Mouse (Mus musculus) forebrain, postnatal 0 days (tissue): ENCODE measurements around the gene Ssbp1. TPM values are rescaled to one million over a fixed set of nuclear protein-coding genes. Genes with fewer than 3 reads are reported as not detected.

ENCODE experiments used
- ATAC-seq: fragments of 200-750 bp; cut with Nextera tagmentation; 2 replicates; pipeline ENCODE4 v1.8.0; 2017; ENCODE audit warnings: mild to moderate bottlenecking, moderate library complexity
- DNase-seq: peaks from one replicate; pipeline ENCODE4 v3.0.0-alpha.2; 2015
- H3K27ac ChIP-seq: fragments of 300-500 bp; sonication (generic); 2 replicates; pipeline ENCODE4 v1.5.1; 2014; ENCODE audit warnings: low read depth, mild to moderate bottlenecking, antibody characterized with exemption, low read length, moderate library complexity, mixed read lengths
- H3K27me3 ChIP-seq: fragments of 300-500 bp; sonication (generic); 2 replicates; pipeline ENCODE4 v1.6.1; 2014; ENCODE audit warnings: mild to moderate bottlenecking, low read length, mixed read lengths; ENCODE audit not compliant: insufficient read depth
- H3K36me3 ChIP-seq: fragments of 300-500 bp; sonication (generic); 2 replicates; pipeline ENCODE4 v1.6.1; 2014; ENCODE audit warnings: mild to moderate bottlenecking, moderate library complexity; ENCODE audit not compliant: insufficient read depth
- H3K4me1 ChIP-seq: fragments of 300-500 bp; sonication (generic); 2 replicates; pipeline ENCODE4 v1.6.1; 2014; ENCODE audit warnings: antibody characterized with exemption; ENCODE audit not compliant: insufficient read depth
- H3K4me2 ChIP-seq: fragments of 300-500 bp; sonication (generic); 2 replicates; pipeline ENCODE4 v1.6.1; 2014; ENCODE audit warnings: low read depth, mild to moderate bottlenecking, moderate library complexity
- H3K4me3 ChIP-seq: fragments of 300-500 bp; sonication (generic); 2 replicates; pipeline ENCODE4 v1.5.1; 2014; ENCODE audit warnings: low read depth, low read length, mixed read lengths
- H3K9ac ChIP-seq: fragments of 300-500 bp; sonication (generic); 2 replicates; pipeline ENCODE4 v1.6.1; 2014; ENCODE audit warnings: mild to moderate bottlenecking
- H3K9me3 ChIP-seq: fragments of 300-500 bp; sonication (generic); 2 replicates; pipeline ENCODE4 v1.6.1; 2016; ENCODE audit warnings: low read length
- CTCF ChIP-seq: sonication (generic); IDR thresholded peaks from 2 replicates; pipeline ENCODE4 v1.5.1; 2016; ENCODE audit warnings: antibody characterized with exemption, control low read depth, low read depth
- WGBS: fragments of 180-500 bp; shearing (Covaris S2); extraction: QIAGEN DNeasy Blood & Tissue Kit; methylation state at CpG from one replicate; pipeline ENCODE4 v1.1.7; 2014; 5-methylcytosine and 5-hydroxymethylcytosine counted together
- polyA plus RNA-seq: library from polyadenylated mRNA; unstranded; fragments of >200 nt; fragmentation: Nextera tagmentation; extraction: Ambion mirVana; gene quantifications from 2 replicates; pipeline ENCODE4 v1.2.1, GENCODE M21; 2015
- total RNA-seq: library from RNA; depleted of rRNA; stranded (reverse); fragments of >200 nt; gene quantifications from 2 replicates; pipeline ENCODE4 v1.2.3, GENCODE M21; 2014; rRNA removed

The Ssbp1 gene
- total and polyA plus RNA-seq, 2 experiments from 2014 or later: 25.3 to 77.2 TPM

DNA sequence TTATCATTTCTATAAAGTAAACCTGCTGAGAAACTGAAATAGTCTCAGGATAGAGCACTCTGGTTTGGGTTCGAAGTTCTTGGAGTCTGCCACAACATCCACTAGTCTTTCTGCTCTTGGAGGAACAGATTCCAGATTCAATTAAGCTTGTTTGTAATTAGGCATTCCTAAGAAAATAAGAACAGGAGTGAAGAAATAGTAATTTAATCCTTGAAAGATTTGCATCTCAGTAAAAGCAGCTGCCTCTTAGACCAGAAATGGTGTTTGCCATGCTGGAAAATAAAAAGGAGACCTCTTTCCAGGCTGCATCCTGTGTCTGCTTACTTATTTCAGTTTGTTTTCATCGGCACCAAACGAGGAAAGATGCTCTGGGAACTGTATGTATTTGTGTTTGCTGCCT is 22.1 kb downstream of the Ssbp1 start, which contains the start of gene Tas2r108:
Tas2r108 (plus strand) TSS at position 301 of the 400 bp plus-strand sequence.
- no peak within 1 kb of the TSS for H3K27ac ChIP-seq
- no peak for TF ChIP-seq CTCF
- H3K36me3 ChIP-seq: no peaks in the 10 kb centered on the region
- H3K9me3 ChIP-seq: no peaks in the 10 kb centered on the region
- no peak within 1 kb of the TSS for H3K4me2 ChIP-seq
- DNase-seq (no peak), ATAC-seq (no peak)
- 76% methylated on average over 3 of the region's 3 CpGs for WGBS
- no peak within 1 kb of the TSS for H3K9ac ChIP-seq
- H3K4me3 ChIP-seq: no peak within 1 kb of the TSS
- H3K4me1 ChIP-seq: no peaks in the 10 kb centered on the region
- no peaks in the 10 kb centered on the region for H3K27me3 ChIP-seq

DNA sequence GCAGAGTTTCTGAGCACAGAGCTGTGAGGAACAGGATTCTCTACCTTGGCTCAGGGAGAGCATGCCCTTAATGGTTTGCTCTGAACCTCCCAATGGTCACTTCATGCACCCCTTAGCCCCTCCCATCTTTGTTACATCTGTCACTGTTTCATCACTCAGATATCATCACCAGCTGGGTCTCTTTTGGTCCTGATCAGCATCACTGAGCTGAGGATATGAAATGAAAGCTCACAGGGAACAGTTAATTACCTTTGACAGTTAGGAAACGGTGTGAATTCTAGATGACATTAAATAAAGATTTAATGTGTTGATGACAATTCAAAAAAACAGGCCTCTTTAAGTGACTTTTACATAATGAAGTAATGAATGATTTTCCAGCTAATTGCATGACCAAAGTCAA is 48.3 kb downstream of the Ssbp1 start, which contains the start of gene Prss37:
Prss37 (minus strand) TSS at position 101 of the 400 bp plus-strand sequence.
- DNase-seq: no peak
- Histone ChIP-seq H3K9me3 (no peaks in the 10 kb centered on the region), H3K27me3 (no peaks in the 10 kb centered on the region), H3K4me1 (no peaks in the 10 kb centered on the region), H3K4me2 (no peak within 1 kb of the TSS), H3K9ac (no peak within 1 kb of the TSS), H3K4me3 (no peak within 1 kb of the TSS), H3K36me3 (no peaks in the 10 kb centered on the region), H3K27ac (no peak within 1 kb of the TSS)
- WGBS: 74% methylated on average over 1 of the region's 1 CpGs
- no peak for TF ChIP-seq CTCF
- no peak for ATAC-seq

Other genes starting within 250 kb of the Ssbp1 start
- 73.8 and 85.1 TPM in 2 replicates for gene Agk, start 146.2 kb upstream of the Ssbp1 start, total RNA-seq
- gene Agk, start 146.2 kb upstream of the Ssbp1 start, polyA plus RNA-seq: 50.9 and 60.5 TPM in 2 replicates
- gene E330009J07Rik, start 35.2 kb upstream of the Ssbp1 start, total RNA-seq: 24.4 and 26.4 TPM in 2 replicates
- gene E330009J07Rik, start 35.2 kb upstream of the Ssbp1 start, polyA plus RNA-seq: 6.7 and 10.2 TPM in 2 replicates
- gene Wee2, start 32.3 kb upstream of the Ssbp1 start, total RNA-seq: not detected in 2 replicates
- 0.13 TPM in 2 replicates for gene Wee2, start 32.3 kb upstream of the Ssbp1 start, polyA plus RNA-seq
- 0.14 and 0.38 TPM in 2 replicates for gene Tas2r137, start 19.9 kb downstream of the Ssbp1 start, total RNA-seq
- not detected in 2 replicates for gene Tas2r137, start 19.9 kb downstream of the Ssbp1 start, polyA plus RNA-seq
- 1.8 TPM in 1 of 2 replicates, not detected in the other for gene Tas2r108, start 22.2 kb downstream of the Ssbp1 start, total RNA-seq
- gene Tas2r108, start 22.2 kb downstream of the Ssbp1 start, polyA plus RNA-seq: not detected in 2 replicates
- not detected in 2 replicates for gene Prss37, start 48.2 kb downstream of the Ssbp1 start, total RNA-seq
- gene Prss37, start 48.2 kb downstream of the Ssbp1 start, polyA plus RNA-seq: not detected in 2 replicates
- not detected in 2 replicates for gene Olfr461, start 83.7 kb downstream of the Ssbp1 start, total RNA-seq
- gene Olfr461, start 83.7 kb downstream of the Ssbp1 start, polyA plus RNA-seq: 0.07 TPM in 1 of 2 replicates, not detected in the other
- not detected in 2 replicates for gene Olfr460, start 98.1 kb downstream of the Ssbp1 start, total RNA-seq
- not detected in 2 replicates for gene Olfr460, start 98.1 kb downstream of the Ssbp1 start, polyA plus RNA-seq
- gene Clec5a, start 114.5 kb downstream of the Ssbp1 start, total RNA-seq: 0.23 and 0.52 TPM in 2 replicates
- gene Clec5a, start 114.5 kb downstream of the Ssbp1 start, polyA plus RNA-seq: 0.88 and 1.0 TPM in 2 replicates
- not detected in 2 replicates for gene Tas2r138, start 142.0 kb downstream of the Ssbp1 start, total RNA-seq
- not detected in 2 replicates for gene Tas2r138, start 142.0 kb downstream of the Ssbp1 start, polyA plus RNA-seq
- gene Mgam, start 157.5 kb downstream of the Ssbp1 start, total RNA-seq: 0.23 and 0.62 TPM in 2 replicates
- 0.05 and 0.21 TPM in 2 replicates for gene Mgam, start 157.5 kb downstream of the Ssbp1 start, polyA plus RNA-seq